Mouse (Mus musculus): Measurements from ENCODE around the gene 5730522E02Rik.

DNA sequence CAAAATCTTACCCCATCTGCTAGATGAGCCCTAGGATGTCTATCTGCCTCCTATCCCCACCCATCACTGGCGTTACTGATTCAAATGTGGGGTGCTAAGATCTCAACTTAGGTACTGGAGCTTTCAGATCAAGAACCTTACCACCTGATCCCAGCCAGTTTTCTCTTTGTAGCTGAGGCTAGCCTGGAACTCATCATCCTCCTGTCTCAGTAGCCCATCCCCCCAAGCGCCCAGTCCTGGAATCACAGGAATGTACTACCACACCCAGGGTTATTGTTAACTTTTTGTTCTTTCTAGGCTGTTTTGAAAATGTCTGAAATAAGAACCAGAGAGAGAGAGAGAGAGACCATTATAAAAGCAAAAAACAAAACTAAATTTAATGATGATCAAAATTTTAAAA is 111.6 kb downstream of the 5730522E02Rik start:
- no peak for TF ChIP-seq CTCF (IDR thresholded peaks at IDR 0.05; ENCODE audit: control insufficient read depth, insufficient read depth, insufficient replicate concordance, low read depth, low read length)
- TF ChIP-seq POLR2A (IDR thresholded peaks at IDR 0.05; ENCODE audit: control insufficient read depth, low read depth, low read length) = no peak
